Mouse (Mus musculus) hematopoietic stem cell, adult 5-6 weeks (primary cell): Measurements from ENCODE around the gene Gga2. TPM values are rescaled to one million over a fixed set of nuclear protein-coding genes. Genes with fewer than 3 reads are reported as not detected.
A peak's percentile ranks its signal among the peaks of the same experiment; 100 is the strongest.

Source experiments
- ATAC-seq, 2 experiments: fragments of 125-278 bp in 1 of 2; replicated peaks in 1 of 2; 2 replicates each; pipeline ENCODE4 v1.8.0; 2016 to 2017; ENCODE audit warnings: inconsistent platforms in 2 of 2, mild to moderate bottlenecking in 2 of 2, moderate number of reproducible peaks in 2 of 2, low read depth in 1 of 2, moderate TSS enrichment in 1 of 2; ENCODE audit not compliant: low FRiP score in 2 of 2, poor library complexity in 2 of 2, severe bottlenecking in 2 of 2, insufficient read depth in 1 of 2, low TSS enrichment in 1 of 2
- total RNA-seq: library from RNA; stranded (forward); fragments of 172-1452, 232-1000 nt; gene quantifications from 2 replicates; pipeline ENCODE4 v1.2.3, GENCODE M21; 2017

The Gga2 gene
- total RNA-seq, 1 experiment from 2014 or later: 14.0 TPM

GRCm38 (mm10) chr7:122018247-122018646 is 2.8 kb downstream of the Gga2 start:
- peak; percentile 54 to 57 for ATAC-seq

GRCm38 (mm10) chr7:122015734-122016133 is 5.3 kb downstream of the Gga2 start:
- no peak for ATAC-seq

- no peak for ATAC-seq
These were observed 5.9 kb downstream of the Gga2 start for GRCm38 (mm10) chr7:122015105-122015504.

- ATAC-seq: no peak
These were observed 8.1 kb downstream of the Gga2 start for GRCm38 (mm10) chr7:122012949-122013348.

GRCm38 (mm10) chr7:122012370-122012769 is 8.7 kb downstream of the Gga2 start:
- ATAC-seq: no peak

GRCm38 (mm10) chr7:122000396-122000795 is 20.6 kb downstream of the Gga2 start:
- peak; percentile 27 to 43; a peak in 2 of 4 replicates for ATAC-seq

GRCm38 (mm10) chr7:121995961-121996360 is 25.1 kb downstream of the Gga2 start:
- no peak for ATAC-seq

- ATAC-seq: peak; percentile 95 to 97
These were observed 39.6 kb downstream of the Gga2 start, which contains the start of gene Cog7 for GRCm38 (mm10) chr7:121981307-121981871. TSS of gene Cog7 (minus strand) at chr7:121981711.

GRCm38 (mm10) chr7:121975031-121975430 is 46.0 kb downstream of the Gga2 start:
- peak; percentile 54 to 76; a peak in 3 of 4 replicates for ATAC-seq

GRCm38 (mm10) chr7:121971698-121972097 is 49.3 kb downstream of the Gga2 start:
- no peak for ATAC-seq

GRCm38 (mm10) chr7:121970250-121970649 is 50.8 kb downstream of the Gga2 start:
- no peak for ATAC-seq

- no peak for ATAC-seq
These were observed 52.2 kb downstream of the Gga2 start for GRCm38 (mm10) chr7:121968816-121969215.

- no peak for ATAC-seq
These were observed 52.8 kb downstream of the Gga2 start for GRCm38 (mm10) chr7:121968242-121968641.

- no peak; a peak in 1 of 4 replicates for ATAC-seq
These were observed 54.9 kb downstream of the Gga2 start for GRCm38 (mm10) chr7:121966169-121966568.

- ATAC-seq: 0 out of 4 replicates have a peak, but pooled peaks of 1 of the 2 experiments have one; percentile 46
These were observed 57.1 kb downstream of the Gga2 start for GRCm38 (mm10) chr7:121963883-121964398.

GRCm38 (mm10) chr7:121962571-121962959 is 58.5 kb downstream of the Gga2 start:
- ATAC-seq: no peak

GRCm38 (mm10) chr7:121961913-121962570 is 59.0 kb downstream of the Gga2 start:
- no peak for ATAC-seq

GRCm38 (mm10) chr7:121955802-121956201 is 65.2 kb downstream of the Gga2 start:
- ATAC-seq: no peak
